Mouse (Mus musculus) heart, embryonic 16.5 days (tissue): ENCODE results near the gene Camk2d. TPM values are rescaled to one million over a fixed set of nuclear protein-coding genes. Genes with fewer than 3 reads are reported as not detected.

Experiments used
- ATAC-seq: fragments of 200-750 bp; cut with Nextera tagmentation; replicated peaks from 2 replicates; pipeline ENCODE4 v1.8.0; 2017; ENCODE audit warnings: moderate number of reproducible peaks; ENCODE audit not compliant: insufficient read depth, low FRiP score; ENCODE audit errors: extremely low read depth
- H3K27ac ChIP-seq: fragments of 300-500 bp; sonication (generic); 2 replicates; pipeline ENCODE4 v1.5.1; 2014; ENCODE audit warnings: mild to moderate bottlenecking, low read length, control low read depth, moderate library complexity
- H3K27me3 ChIP-seq: fragments of 300-500 bp; sonication (generic); 2 replicates; pipeline ENCODE4 v1.6.1; 2014; ENCODE audit warnings: low read length, mixed read lengths; ENCODE audit not compliant: control insufficient read depth, insufficient read depth
- H3K36me3 ChIP-seq: fragments of 300-500 bp; sonication (generic); 2 replicates; pipeline ENCODE4 v1.6.1; 2014; ENCODE audit not compliant: control insufficient read depth, insufficient read depth
- H3K4me1 ChIP-seq: fragments of 300-500 bp; sonication (generic); 2 replicates; pipeline ENCODE4 v1.6.1; 2014; ENCODE audit warnings: low read length, mixed read lengths; ENCODE audit not compliant: control insufficient read depth, insufficient read depth
- H3K4me2 ChIP-seq: fragments of 300-500 bp; sonication (generic); 2 replicates; pipeline ENCODE4 v1.6.1; 2014; ENCODE audit warnings: low read depth, mild to moderate bottlenecking, control low read depth, low read length
- H3K4me3 ChIP-seq: fragments of 300-500 bp; sonication (generic); 2 replicates; pipeline ENCODE4 v1.5.1; 2014; ENCODE audit warnings: mild to moderate bottlenecking, control low read depth, low read length
- H3K9ac ChIP-seq: fragments of 300-500 bp; sonication (generic); 2 replicates; pipeline ENCODE4 v1.6.1; 2014; ENCODE audit warnings: low read length, control low read depth
- H3K9me3 ChIP-seq: fragments of 300-500 bp; sonication (generic); replicated peaks from 2 replicates; pipeline ENCODE4 v1.6.1; 2016; ENCODE audit warnings: low read length; ENCODE audit not compliant: control insufficient read depth
- WGBS: fragments of 180-500 bp; shearing (Covaris S2); extraction: QIAGEN DNeasy Blood & Tissue Kit; methylation state at CpG from one replicate; pipeline ENCODE4 v1.1.7; 2014; 5-methylcytosine and 5-hydroxymethylcytosine counted together
- polyA plus RNA-seq: library from polyadenylated mRNA; unstranded; fragments of >200 nt; fragmentation: Nextera tagmentation; extraction: Ambion mirVana; gene quantifications from 2 replicates; pipeline ENCODE4 v1.2.1, GENCODE M21; 2015

Camk2d gene
- polyA plus RNA-seq, 1 experiment from 2014 or later: 112 TPM

- H3K27me3 ChIP-seq: no peaks in the 10 kb centered on the region
- no peaks in the 10 kb centered on the region for H3K9me3 ChIP-seq
- no peak overlapping the region for H3K4me3 ChIP-seq
- peak overlapping the region; percentile 26; the same call in 1 of the 2 replicates for H3K4me2 ChIP-seq
- WGBS: 39% methylated on average over 4 of the region's 4 CpGs
- H3K36me3 ChIP-seq: no peaks in the 10 kb centered on the region
- peak overlapping the region; percentile 75 for H3K27ac ChIP-seq
- no peak overlapping the region for H3K9ac ChIP-seq
- H3K4me1 ChIP-seq: peaks cover 24% of the 10 kb centered on the region
- no peak for ATAC-seq
These were observed 85.9 kb downstream of the Camk2d start for GRCm38 (mm10) chr3:126681996-126682395.

GRCm38 (mm10) chr3:126685363-126685762, 89.3 kb downstream of the Camk2d start:
- Histone ChIP-seq H3K36me3 (no peaks in the 10 kb centered on the region), H3K27ac (no peak overlapping the region), H3K27me3 (no peaks in the 10 kb centered on the region), H3K4me2 (no peak overlapping the region), H3K4me3 (no peak overlapping the region), H3K9ac (no peak overlapping the region), H3K4me1 (peaks cover 20% of the 10 kb centered on the region), H3K9me3 (no peaks in the 10 kb centered on the region)
- WGBS: 58% methylated on average over 6 of the region's 6 CpGs
- peak; percentile 60; the same call in 1 of the 2 replicates for ATAC-seq

- 69% methylated on average over 4 of the region's 4 CpGs for WGBS
- no peaks in the 10 kb centered on the region for H3K36me3 ChIP-seq
- H3K4me2 ChIP-seq: no peak overlapping the region
- H3K27ac ChIP-seq: no peak overlapping the region
- no peak overlapping the region for H3K9ac ChIP-seq
- peaks cover 16% of the 10 kb centered on the region for H3K4me1 ChIP-seq
- no peak overlapping the region for H3K4me3 ChIP-seq
- H3K9me3 ChIP-seq: no peaks in the 10 kb centered on the region
- H3K27me3 ChIP-seq: no peaks in the 10 kb centered on the region
- ATAC-seq: no peak
These were observed 91.0 kb downstream of the Camk2d start for GRCm38 (mm10) chr3:126687150-126687549.

DNA sequence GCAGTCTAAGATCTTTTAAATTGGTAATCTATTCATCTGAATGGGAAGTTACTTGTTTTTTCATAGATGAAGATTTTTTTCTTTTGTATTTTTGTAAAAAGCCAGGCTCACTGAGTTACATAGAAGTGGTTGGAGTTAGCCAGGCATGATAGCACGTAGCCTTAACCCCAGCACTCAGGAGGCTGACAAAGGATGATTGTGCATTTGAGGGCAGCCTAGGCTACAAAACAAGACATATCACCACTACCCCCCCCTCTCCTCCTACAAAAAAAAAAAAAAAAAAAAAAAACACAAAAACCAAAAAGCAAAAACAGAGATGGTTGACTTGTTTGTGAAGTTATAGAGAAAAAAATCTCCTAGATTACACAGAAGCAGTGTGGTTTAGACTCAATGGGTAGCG, 92.4 kb downstream of the Camk2d start:
- Histone ChIP-seq H3K27ac (no peak overlapping the region), H3K9me3 (no peaks in the 10 kb centered on the region), H3K4me1 (peaks cover 22% of the 10 kb centered on the region), H3K4me2 (no peak overlapping the region), H3K9ac (no peak overlapping the region), H3K36me3 (no peaks in the 10 kb centered on the region), H3K4me3 (no peak overlapping the region), H3K27me3 (no peaks in the 10 kb centered on the region)
- WGBS: 92% methylated on average over 2 of the region's 2 CpGs
- ATAC-seq: no peak

DNA sequence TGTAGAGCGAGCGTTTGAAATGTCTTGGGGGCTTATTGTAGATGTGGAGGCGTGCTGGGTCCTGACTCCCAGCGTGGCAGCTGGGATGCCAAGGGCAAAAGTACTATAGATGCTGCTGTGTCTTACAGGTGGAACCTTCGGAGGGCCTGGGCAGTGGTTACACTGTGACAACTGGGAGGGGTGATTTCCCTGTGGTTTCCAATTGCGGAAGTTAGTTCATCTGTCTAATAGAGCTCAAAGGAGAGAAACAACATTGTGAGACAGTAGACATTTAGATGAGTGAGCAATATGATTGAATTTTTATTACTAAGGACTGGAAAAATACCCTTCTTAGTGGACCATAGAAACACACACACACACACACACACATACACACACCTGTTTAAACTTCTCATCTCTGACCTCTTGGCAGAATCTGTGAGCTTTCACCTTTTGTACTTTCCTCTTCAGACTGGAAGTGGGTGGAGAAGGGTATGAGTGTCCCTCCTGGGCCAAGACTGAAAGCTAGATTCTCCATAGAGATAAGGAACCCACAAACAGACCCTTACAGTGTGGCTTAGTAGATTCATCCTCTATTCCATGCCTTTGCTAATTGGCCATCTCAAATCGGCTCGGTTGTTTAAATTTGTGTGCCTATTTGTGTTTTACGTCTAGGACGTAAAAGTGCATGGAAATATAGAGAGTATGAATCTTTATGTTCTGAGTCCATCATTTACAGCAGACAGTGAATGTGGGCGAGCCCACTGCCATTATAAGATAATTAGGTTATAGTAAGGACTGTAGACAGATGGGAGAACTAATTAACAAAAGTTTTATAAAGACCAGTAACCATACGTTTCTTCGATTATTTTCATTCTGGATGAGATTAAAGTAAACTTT, 94.8 kb downstream of the Camk2d start:
- no peak for ATAC-seq
- WGBS: 86% methylated on average over 13 of the region's 13 CpGs

DNA sequence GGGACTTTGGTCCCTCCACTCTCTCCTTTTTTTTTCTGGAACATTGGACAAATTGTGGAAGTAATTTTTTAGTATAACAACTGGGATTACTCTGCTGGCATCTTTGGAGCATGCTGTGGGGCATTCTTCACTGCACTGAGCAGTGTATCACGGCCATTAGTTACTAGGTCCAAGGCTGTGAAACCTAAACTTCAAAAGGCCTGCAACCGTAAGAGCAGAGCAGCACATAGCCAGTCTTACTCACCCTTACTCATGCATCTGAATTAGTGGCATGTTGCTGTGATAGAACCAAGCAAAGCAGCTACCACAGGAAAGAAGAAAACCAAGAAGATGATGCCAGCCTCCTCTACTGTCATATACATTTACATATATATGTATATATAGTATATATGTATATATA, 95.5 kb downstream of the Camk2d start:
- Histone ChIP-seq H3K9me3 (no peaks in the 10 kb centered on the region), H3K36me3 (no peaks in the 10 kb centered on the region), H3K4me3 (no peak overlapping the region), H3K9ac (no peak overlapping the region), H3K4me1 (peaks cover 37% of the 10 kb centered on the region), H3K27ac (no peak overlapping the region), H3K4me2 (no peak overlapping the region), H3K27me3 (no peaks in the 10 kb centered on the region)
- ATAC-seq: no peak
- 71% methylated on average over 2 of the region's 2 CpGs for WGBS

More for the DNA sequence above, 94.8 kb downstream of the Camk2d start:
- Histone ChIP-seq H3K4me1 (peaks cover 39% of the 10 kb centered on the region), H3K27ac (no peak overlapping the region), H3K9me3 (no peaks in the 10 kb centered on the region), H3K9ac (no peak overlapping the region), H3K4me3 (no peak overlapping the region), H3K36me3 (no peaks in the 10 kb centered on the region), H3K4me2 (no peak overlapping the region), H3K27me3 (no peaks in the 10 kb centered on the region)

DNA sequence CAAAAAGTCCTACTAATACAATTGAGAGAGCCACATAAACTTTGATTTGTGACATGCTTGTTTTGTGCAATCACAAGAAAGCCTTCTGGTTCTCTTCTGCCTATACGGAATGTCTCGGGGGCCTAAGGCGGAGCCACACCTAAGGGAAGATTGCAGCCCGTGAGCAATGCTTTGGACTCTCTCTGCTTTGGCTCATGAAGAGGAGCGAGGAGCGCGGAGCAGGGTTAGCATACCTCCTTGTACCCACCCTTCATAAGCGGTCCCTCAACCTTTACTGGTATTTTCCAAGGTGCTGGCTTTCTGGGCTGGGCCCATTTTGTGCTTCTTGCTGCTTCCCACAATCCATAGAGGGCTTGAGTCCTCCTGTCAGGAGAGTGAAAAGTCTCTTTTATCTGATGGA, 96.7 kb downstream of the Camk2d start:
- Histone ChIP-seq H3K36me3 (no peaks in the 10 kb centered on the region), H3K27ac (peak overlapping the region; percentile 86), H3K4me2 (peak overlapping the region; percentile 63), H3K9ac (peak overlapping the region; percentile 62), H3K27me3 (no peaks in the 10 kb centered on the region), H3K4me3 (peak overlapping the region; percentile 34; the same call in 1 of the 2 replicates), H3K9me3 (no peaks in the 10 kb centered on the region), H3K4me1 (peaks cover 37% of the 10 kb centered on the region)
- 64% methylated on average over 8 of the region's 8 CpGs for WGBS
- ATAC-seq: 0 out of 2 replicates have a peak, but pooled peaks have one; percentile 33

DNA sequence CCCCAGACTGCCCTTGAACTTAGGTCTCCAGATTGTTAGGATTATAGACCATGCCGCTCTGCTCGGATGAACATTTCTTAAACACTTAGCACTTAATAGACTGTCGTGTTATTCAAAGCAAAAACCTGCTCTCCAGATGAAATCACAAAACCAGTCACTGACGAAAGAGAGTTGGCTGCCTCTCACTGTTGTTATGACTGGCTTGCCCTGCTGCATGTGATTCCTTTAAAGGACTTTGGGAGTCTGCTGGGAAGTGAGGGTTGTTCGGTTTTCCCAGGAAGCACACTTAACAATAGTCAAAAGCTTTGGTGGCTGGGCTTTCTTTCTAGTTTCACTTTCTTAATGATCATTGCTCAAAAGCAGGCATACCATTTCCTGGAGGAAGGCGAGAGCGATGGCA, 97.2 kb downstream of the Camk2d start:
- Histone ChIP-seq H3K36me3 (no peaks in the 10 kb centered on the region), H3K4me3 (peak overlapping the region; percentile 34), H3K27ac (peak overlapping the region; percentile 86), H3K4me2 (peak overlapping the region; percentile 63), H3K27me3 (no peaks in the 10 kb centered on the region), H3K9ac (peak overlapping the region; percentile 62), H3K9me3 (no peaks in the 10 kb centered on the region), H3K4me1 (peaks cover 41% of the 10 kb centered on the region)
- WGBS: 22% methylated on average over 7 of the region's 7 CpGs
- ATAC-seq: peak; percentile 8; the same call in 1 of the 2 replicates
